Mouse (Mus musculus): ENCODE measurements at regions not wholly inside any gene's neighbourhood (a gene's known extent, or its start where the extent isn't known, plus 50 kb on each side); places are given as distances from the start of the nearest gene placed in this dataset.

- TF ChIP-seq POLR2A (IDR thresholded peaks at IDR 0.05; ENCODE audit: extremely low read depth, insufficient read depth, low read length) (no peak), CTCF (IDR thresholded peaks at IDR 0.05; ENCODE audit: low read depth, low read length) (no peak)
These were observed 977.8 kb downstream of the Fstl5 start for GRCm38 (mm10) chr3:77051884-77052283.
